Mouse (Mus musculus): ENCODE results near the gene Mier2.

The Mier2 gene

DNA sequence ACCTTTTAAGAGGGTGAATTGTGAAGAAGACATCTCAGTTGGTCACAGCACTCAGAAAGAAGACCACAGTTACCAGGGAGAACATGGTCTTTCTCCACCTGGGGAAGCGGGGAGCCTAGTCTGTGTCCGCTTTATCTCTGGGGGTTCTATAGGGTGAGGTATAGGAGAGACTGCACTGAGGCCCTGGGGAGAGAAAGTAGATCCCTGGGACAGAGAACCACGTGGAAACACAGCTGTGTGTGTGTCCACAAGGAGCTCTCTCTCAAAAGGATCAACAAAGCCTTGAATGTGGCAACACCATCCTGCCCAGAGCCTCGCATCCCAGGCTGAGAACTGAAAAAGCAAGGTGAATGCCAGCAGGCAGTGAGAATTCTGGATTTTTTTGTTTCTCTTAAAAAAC lies 22.4 kb upstream of the Mier2 start:
- ATAC-seq (ENCODE audit: insufficient number of reproducible peaks, low FRiP score, low TSS enrichment): no peak

DNA sequence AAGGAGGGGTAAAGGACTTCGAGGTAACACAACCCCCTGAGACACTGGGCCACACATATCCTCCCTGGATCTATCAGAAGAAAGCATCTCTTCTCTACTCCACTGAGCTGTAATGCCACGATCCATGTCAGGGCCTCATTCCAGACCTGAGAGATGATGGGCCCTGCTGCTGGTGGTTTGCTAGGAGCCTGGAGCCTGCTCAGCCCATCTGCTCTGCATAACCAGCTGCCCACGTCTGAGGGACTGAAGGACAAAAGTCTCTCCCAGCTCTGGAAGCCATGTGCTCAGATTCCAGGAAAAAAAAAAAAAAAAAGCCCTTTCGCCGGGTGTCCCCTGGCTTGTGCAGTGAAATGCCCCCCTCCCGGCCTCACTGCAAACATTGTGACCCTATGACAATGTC lies 20.8 kb upstream of the Mier2 start:
- ATAC-seq (ENCODE audit: insufficient number of reproducible peaks, low FRiP score, low TSS enrichment): no peak

DNA sequence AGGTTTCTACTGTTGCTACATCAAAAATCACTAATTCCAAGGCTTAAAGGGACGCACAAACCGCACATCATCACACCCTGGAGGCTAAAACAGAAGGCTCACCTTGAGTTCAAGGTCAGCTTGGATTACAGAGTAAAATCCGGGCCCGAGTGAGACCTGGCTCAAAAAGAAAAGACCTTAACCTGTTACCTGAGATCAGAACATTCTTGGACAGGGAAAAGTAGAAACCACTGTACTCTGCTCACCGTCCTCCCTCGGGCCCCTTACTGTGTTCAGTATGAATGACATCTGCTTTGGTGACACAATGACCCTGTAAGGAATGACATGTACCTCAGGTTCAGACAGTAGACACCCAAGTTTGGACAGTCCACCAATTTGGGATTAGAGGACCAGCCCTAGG lies 19.8 kb upstream of the Mier2 start:
- no peak for ATAC-seq (ENCODE audit: insufficient number of reproducible peaks, low FRiP score, low TSS enrichment)

DNA sequence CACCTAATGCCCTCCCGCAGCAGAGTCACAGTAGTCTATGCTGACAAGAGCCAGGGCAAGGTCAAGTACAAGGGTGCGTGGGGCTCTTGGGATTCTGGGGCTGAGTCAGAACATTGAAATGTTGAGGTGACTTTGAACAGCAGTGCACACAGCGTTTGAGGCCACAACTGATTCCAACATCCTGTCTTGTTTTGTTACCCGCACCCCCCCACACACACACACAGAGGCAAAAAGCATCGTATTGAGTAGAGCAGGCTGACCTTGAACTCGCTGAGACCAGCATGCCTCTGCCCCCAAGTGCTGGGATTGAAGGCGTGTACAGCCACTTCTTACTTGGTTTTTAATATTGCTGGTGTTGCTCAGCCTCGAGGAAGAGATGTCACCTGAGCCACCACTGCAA lies 19.4 kb upstream of the Mier2 start:
- no peak for ATAC-seq (ENCODE audit: insufficient number of reproducible peaks, low FRiP score, low TSS enrichment)

DNA sequence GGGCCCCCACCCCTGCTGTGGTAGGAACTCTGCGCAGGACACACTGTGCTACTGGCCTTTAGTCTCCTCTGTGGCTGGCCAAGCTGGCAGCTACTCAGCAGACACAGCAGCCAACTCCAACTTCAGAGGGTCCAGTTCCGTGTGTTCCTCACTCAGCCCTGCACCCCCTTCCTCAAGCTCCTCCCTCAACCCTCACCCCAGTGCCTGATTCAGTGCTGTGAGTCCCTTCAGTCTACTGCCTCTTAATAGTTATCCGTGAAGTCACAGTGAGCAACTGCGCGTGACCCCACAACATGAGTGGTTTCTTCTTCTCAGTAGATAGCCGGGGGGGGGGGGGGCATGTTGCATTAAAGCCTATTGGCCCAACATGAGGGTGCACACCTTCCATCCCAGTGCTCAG lies 18.6 kb upstream of the Mier2 start:
- no peak for ATAC-seq (ENCODE audit: insufficient number of reproducible peaks, low FRiP score, low TSS enrichment)

DNA sequence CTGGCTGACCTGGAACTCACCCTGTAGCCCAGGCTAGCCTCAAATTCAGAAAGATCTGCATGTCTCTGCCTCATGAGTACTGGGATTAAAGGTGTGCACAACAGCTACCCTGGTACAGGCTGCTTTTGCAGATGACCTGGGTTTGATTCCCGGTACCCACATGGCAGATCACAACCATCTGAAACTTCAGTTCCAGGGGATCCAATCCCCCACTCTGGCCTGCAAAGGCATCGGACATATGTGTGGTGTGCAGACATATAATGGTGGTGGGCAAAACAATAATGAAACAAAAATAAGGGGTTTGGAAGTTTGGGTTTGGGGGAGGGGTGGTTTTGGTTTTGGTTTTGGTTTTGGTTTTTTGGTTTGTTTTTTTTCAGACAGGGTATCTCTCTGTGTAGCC lies 16.3 kb upstream of the Mier2 start:
- ATAC-seq (ENCODE audit: insufficient number of reproducible peaks, low FRiP score, low TSS enrichment): no peak

DNA sequence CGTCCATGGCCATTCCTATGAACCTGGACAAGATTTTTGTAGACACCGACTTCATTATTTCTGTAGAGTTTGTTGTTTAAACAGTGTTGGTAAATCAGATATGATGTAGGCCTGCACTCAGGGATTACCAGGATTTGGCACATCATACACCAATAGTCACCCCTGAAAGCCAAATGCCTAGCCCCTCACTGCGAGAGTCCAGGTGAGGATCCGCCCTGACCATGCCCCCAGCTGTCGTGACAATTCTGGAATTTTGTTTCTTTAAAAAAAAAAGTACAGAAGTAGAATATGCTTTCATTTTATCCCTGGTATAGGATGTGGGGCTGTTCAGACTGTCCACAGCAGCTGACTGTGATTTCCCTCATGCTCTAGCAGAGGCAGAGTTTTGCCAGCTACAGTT lies 14.9 kb upstream of the Mier2 start:
- ATAC-seq (ENCODE audit: insufficient number of reproducible peaks, low FRiP score, low TSS enrichment): no peak

DNA sequence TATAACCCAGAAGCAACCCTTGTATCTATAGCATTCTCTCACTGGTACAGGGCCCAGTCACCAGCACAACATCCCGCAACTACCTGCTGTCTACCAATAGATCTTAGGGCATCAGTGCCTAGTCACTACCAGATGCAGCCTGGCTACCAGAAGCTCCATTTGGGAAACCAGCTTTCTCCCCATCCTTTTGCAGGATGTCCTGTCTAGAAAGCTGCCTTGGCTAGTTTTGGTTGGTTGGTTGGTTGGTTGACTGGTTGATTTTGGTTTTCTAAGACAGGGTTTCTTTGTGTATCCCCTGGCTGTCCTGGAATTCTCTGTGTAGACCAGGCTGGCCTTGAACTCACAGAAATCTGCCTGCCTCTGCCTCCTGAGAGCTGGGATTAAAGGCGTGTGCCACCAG lies 4.7 kb upstream of the Mier2 start:
- no peak for ATAC-seq (ENCODE audit: insufficient number of reproducible peaks, low FRiP score, low TSS enrichment)

DNA sequence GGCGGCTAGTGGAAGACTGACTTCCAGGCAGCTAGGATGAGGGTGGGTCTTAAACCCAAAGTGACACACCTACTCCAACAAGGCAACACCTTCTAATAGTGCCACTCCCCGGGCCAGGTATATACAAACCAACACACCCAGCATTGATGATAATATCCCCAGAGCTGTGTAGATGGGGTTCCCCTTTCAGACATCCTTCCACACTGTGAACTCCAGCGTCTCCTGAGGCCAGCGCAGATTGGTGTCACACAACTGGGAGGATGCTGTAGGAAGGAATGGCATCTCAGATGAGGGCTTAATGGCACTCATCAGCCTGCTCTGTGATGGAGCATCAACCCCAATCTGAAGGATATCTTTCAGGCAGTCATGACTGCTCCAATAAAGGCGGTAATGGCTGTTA lies 2.5 kb upstream of the Mier2 start:
- no peak for ATAC-seq (ENCODE audit: insufficient number of reproducible peaks, low FRiP score, low TSS enrichment)

DNA sequence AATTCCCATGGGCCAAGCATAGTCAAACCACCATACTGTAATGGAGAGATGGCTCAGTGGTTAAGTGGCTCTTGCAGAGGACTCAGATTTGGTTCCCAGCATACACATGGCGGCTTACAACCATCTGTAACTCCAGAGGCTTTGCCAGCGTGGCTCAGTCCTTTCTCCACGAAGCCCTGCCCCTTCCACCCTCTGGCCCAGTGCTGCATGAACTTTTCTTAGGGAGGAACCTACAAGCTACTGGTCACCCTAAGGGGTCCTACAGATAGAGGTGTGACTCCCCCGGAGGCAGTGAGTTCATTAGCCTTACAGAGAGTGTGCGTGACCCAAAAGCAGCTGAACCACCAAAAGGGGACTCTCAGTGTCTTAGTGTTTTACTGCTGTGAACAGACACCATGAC lies 2.0 kb upstream of the Mier2 start:
- no peak for ATAC-seq (ENCODE audit: insufficient number of reproducible peaks, low FRiP score, low TSS enrichment)

DNA sequence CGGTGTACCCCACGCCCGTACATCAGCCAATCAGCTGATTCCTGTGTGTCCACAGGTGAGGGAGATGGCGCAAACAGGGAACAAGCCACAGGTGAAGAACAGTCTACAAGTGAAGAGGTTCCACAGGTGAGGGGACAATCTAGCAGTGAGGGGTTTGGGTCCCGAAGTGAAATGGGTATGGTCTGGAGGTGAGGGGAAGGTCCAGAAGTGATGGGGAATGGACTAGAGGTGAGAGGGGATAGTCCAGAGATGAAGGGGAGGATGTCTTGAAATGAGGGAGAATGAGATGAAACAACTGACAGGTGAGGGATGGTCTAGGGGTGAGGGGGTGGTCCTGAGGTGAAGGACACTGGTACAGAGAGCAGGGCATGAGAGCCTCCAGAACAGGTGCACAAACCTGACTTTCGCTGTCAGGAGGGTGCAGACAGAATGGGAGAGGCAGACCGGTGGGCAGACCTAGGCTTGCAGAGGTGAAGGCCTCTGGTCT lies 282 bp upstream of the Mier2 start:
- ATAC-seq (ENCODE audit: insufficient number of reproducible peaks, low FRiP score, low TSS enrichment): 0 out of 2 replicates have a peak, but pooled peaks have one; percentile 7

DNA sequence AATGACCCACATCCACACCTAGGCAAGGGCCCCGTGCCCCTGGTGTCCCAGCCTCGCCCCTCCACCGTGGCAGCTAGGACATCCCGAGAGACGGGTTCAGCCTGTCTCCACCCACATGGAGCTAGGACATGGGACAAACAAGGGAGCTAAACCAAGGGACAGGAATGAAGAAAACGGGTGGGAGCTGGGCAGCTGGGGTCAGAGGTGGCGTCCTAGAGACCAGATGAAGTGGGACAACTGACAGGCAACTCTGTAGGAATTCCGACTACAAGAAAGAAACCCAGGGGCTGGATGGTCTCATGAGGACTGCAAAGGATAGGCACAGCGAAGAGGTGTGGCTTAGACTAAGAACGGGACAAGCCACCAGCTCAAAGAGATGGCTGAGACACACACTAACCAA lies 1.3 kb downstream of the Mier2 start:
- ATAC-seq (ENCODE audit: insufficient number of reproducible peaks, low FRiP score, low TSS enrichment): no peak

DNA sequence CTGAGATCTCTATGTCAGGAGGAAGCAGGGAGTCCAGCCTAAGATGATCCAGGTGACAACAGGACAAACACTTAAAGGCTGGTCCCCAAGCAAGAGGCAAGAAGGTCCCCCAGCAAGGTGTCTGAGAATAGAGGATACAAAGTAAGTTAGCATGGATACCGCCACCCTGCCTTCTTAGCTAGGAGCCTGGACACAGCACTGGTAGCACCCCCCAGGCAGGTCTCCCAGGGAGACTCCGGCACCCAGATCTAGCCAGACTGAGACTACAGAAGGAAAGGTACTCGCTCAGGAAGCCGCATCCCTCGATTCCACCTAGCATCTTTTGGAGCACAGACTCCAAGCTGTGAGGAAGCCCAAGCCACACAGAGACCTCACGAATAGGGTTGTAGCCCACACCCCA lies 1.8 kb downstream of the Mier2 start:
- no peak for ATAC-seq (ENCODE audit: insufficient number of reproducible peaks, low FRiP score, low TSS enrichment)

DNA sequence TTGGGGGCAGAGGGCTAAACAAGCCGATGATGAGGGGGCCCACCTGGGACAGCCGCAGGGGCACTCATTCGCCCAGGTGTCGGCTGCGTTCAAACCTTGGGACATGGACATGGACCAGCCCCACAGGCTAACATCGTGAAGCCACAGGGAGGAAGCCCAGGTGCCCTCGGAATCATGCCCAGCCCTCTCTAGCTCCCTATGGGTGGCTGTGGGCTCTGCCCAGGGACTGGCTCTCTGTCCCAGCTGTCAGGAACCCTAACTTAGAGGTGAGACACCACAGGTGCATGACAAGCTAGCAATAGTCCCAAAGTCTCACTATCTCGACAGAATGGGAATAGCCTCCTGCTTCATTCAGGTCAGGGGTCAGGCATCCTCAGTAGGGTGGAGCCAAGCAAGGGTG lies 2.5 kb downstream of the Mier2 start:
- no peak for ATAC-seq (ENCODE audit: insufficient number of reproducible peaks, low FRiP score, low TSS enrichment)

DNA sequence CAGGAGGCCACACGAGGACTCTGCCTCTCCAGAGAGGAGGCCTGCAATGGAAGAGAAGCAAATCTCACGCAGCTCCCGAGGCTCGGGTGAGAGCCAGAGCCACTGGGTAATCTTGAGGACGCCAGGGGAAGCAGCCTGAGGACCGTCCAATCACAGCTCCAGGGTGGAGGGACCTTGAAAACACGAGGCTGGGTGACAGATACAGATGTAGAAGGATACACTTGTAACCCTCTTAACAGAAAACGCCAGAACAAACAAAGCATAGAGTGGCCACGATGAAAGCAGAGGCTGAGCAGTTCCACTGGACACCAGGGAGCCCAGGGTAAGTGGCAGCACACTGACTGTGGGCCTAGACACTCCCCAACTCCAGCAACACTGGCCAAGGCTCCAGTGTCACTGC lies 4.6 kb downstream of the Mier2 start:
- ATAC-seq (ENCODE audit: insufficient number of reproducible peaks, low FRiP score, low TSS enrichment): no peak

DNA sequence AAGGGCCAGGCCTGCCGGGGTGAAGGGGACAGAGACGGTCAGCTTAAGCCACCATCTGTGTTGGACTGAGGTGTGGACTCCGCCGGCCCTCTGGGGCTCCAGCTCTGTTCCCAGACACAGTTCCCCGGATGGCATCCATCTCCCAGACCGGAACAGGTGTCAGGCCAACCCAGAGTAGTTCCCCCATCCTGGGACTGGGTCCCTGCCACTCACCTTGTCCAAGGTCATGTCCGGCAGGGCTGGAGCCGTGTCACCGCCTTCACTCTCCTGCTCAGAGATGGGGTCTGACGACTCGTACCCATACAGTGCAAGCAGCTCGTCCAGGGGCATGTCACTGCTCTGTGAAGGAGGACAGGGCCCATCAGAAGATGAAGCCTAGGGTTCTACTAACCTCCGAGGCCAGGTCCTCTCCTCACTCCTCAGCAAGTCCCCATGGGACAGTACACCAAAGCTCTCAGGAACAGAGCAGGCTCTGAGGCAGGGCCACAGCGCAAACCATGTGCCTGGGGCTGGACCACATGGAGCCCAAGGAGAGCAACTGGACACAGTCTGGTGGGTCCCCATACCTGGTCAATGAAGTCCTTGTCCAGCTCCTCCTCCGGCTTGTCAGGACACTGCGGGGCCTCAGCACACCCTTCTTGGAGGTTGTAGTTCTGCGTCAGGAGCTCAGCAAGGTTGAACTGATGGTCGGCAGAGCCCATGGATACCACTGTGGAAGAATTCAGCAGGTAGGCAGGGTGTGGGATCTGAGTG lies 5.9 kb downstream of the Mier2 start:
- no peak for ATAC-seq (ENCODE audit: insufficient number of reproducible peaks, low FRiP score, low TSS enrichment)

DNA sequence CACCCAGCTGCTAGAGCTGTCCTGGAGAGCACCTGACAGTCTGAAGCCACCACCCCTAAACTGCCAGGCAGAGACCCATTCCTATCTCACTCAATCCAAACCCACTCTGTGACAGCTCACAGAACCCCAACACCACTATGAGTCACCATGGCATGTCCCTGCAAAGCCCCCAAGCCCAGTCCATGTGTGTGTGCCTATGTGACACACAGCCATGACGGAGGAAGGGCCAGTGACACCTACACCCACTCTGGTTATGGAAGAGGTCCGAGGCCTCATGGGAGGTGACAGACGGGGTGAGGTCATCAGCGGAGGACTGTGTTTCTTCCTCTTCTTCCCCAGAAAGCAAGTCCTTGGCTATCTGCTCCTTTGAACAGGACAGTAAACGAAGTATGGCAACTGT lies 6.5 kb downstream of the Mier2 start:
- ATAC-seq (ENCODE audit: insufficient number of reproducible peaks, low FRiP score, low TSS enrichment): no peak

DNA sequence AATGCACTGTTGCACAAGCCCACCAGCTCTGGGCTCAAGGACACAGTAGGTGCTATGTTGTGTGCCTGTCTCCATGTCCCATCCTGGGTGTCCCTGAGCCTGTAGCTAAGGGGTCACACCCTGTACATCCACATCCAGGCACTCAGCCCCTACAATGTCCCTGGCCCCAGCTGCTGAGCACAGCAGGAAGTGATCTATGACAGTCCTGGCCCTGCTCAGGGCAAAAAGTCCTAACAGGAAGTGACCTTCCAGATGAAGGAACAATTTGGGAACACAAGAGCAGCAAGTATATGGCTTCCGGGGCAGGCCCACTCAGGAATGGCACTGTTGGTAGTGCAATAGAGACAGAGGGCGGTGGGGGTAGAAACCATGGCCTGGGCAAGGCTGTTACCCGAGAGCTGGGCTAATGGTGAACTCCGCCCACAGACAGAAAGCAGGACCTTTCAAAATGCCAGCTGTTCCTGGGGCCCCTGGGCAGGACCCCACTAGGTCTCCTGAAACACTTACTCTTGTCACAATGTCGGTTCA lies 7.8 kb downstream of the Mier2 start:
- no peak for ATAC-seq (ENCODE audit: insufficient number of reproducible peaks, low FRiP score, low TSS enrichment)

DNA sequence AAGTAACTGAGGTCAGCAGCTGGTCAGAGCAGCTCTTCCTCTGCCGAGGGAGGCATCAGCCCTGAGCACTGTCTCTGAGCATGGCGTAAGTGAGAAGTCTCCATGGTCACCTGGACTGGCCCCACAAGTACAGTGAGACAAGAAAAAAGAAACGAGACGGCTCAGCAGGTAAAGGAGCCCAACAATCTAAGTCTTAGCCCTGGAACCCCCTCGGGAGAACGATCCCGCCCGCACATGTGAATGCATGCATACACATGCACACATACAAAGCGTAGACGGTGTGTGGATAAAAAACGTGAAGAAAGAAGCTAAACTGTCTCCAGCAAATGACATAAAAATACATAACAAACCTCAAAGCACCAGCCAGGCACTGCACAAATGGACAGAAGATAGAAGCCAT lies 8.5 kb downstream of the Mier2 start:
- ATAC-seq (ENCODE audit: insufficient number of reproducible peaks, low FRiP score, low TSS enrichment): no peak

DNA sequence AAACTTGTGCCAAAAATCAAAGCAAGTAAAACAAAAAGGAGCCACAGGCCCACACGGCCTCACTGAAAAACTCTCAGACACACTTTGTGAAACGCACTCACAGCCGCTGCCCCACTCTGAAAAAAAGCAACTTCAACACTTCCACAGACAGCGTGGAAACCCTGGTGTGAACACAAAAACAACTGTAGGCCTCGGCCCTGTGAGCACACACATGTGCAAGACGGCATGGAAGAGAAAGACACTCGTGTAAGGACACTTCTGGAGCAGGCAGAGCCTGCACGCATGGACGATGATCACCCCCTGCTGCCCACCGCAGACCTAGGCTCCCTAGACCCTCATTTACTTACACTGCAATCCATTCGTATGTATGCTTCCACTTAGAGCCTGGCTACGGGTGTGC lies 9.1 kb downstream of the Mier2 start:
- ATAC-seq (ENCODE audit: insufficient number of reproducible peaks, low FRiP score, low TSS enrichment): no peak

DNA sequence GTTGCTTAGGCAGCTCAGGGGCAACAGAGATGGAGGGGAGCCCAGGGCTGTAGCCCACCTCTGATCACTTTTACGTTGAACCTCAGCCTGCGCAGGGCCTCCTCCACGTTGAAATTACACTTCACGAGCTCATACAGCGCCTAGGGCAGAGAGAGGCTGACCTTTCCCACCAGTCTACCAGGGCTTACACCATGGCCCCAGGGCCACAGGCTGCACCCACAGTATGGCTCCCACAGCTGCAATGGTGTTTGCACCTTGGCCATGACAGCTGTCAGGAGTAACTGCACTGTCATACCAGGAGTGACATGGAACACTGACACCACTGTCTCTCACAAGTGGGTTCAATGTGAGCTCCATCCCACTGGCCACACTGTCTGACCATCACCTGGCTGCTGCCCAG lies 10.4 kb downstream of the Mier2 start:
- ATAC-seq (ENCODE audit: insufficient number of reproducible peaks, low FRiP score, low TSS enrichment): no peak

DNA sequence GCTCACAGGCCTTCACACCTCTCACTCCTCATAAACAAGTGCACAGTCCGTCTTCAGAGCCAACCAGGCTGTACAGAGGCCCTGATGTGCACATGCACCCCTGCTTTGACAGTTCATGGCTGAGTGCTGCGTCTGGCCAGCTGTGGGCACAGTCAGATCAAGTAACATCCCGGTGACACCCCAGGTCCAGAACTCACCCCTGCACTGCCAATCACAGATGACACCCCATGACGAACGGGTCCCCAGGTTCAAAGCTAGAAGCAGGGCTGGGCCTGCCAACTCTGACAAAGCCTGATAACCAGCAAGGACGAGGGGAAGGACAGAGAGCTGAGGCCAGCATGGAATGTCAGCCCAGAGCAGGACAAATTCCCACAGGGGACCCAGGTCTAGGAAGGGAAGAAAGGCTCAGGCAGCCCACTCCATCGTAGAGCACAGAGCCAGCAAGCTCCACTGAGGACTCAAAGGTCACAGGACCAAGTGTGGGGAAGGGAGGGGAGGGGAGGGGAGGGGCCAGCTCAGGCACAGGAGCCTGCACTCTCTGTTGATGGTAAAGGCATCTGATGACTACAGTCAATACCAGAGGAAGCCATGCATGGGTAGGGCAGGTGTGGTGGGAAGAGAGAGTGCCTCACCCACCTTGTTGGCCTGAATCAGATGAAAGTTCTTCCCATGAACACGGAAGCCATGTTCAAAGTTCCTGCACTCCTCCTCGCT lies 11.0 kb downstream of the Mier2 start:
- ATAC-seq (ENCODE audit: insufficient number of reproducible peaks, low FRiP score, low TSS enrichment): no peak

All from cerebellum, adult (tissue).